Comparison of ENCODE assay signal across 13 mouse cellular contexts in genomic region chr10:79859116-79859515, GRCm38 (mm10). TPM values are rescaled to one million over a fixed set of nuclear protein-coding genes. Genes with fewer than 3 reads are reported as not detected.
DNase-seq lines count a peak whose midpoint lies in the region; ATAC-seq and TF ChIP-seq lines count a peak whose summit lies in the region.
"Had no signal": no experiment of that assay in that cellular context is flagged by ENCODE, and none has a peak within 500 bp of the region (broad histone marks: within the 10 kb centered on the region; RNA-seq: fewer than 3 reads in every experiment).

No protein-coding gene starts in this region.

- H3K9me3 ChIP-seq in kidney, embryonic 14.5 days (ENCODE audit: control insufficient read depth, low read length): no peaks in the 10 kb centered on the region
- H3K9me3 ChIP-seq in embryonic facial prominence, embryonic 14.5 days (ENCODE audit: control insufficient read depth, low read length): no peaks in the 10 kb centered on the region

- no peak overlapping the region for H3K9ac ChIP-seq in kidney, embryonic 14.5 days (ENCODE audit: low read depth, low read length)
- 0 out of 2 replicates have a peak overlapping the region, but pooled peaks have one; percentile 9 for H3K9ac ChIP-seq in embryonic facial prominence, embryonic 14.5 days (ENCODE audit: low read depth, low read length)

- WGBS in kidney, embryonic 14.5 days: 81% methylated on average over 11 of the region's 11 CpGs
- WGBS in embryonic facial prominence, embryonic 14.5 days: 75% methylated on average over 11 of the region's 11 CpGs

- peaks cover 40% of the 10 kb centered on the region for H3K4me1 ChIP-seq in kidney, embryonic 14.5 days (ENCODE audit: control insufficient read depth, insufficient read depth, low read length)
- H3K4me1 ChIP-seq in embryonic facial prominence, embryonic 14.5 days (ENCODE audit: control insufficient read depth, insufficient read depth, low read length): peaks cover 27% of the 10 kb centered on the region

- H3K27me3 ChIP-seq in kidney, embryonic 14.5 days (ENCODE audit: control insufficient read depth, insufficient read depth, low read length): no peaks in the 10 kb centered on the region
- no peaks in the 10 kb centered on the region for H3K27me3 ChIP-seq in embryonic facial prominence, embryonic 14.5 days (replicated peaks; ENCODE audit: control insufficient read depth, insufficient read depth, low read length)
- H3K27me3 ChIP-seq: CH12.LX had no signal

- TF ChIP-seq CTCF in gastrocnemius, adult 2 months (IDR thresholded peaks at IDR 0.05): no peak

- ATAC-seq in kidney, embryonic 14.5 days (ENCODE audit: low FRiP score, low TSS enrichment): no peak
- ATAC-seq in embryonic facial prominence, embryonic 14.5 days (ENCODE audit: low read depth): no peak

- peak overlapping the region; percentile 95 for H3K4me3 ChIP-seq in gastrocnemius, adult 2 months
- no peak overlapping the region for H3K4me3 ChIP-seq in kidney, embryonic 14.5 days (ENCODE audit: low read length)
- no peak overlapping the region for H3K4me3 ChIP-seq in embryonic facial prominence, embryonic 14.5 days (ENCODE audit: low read depth, low read length)

- intact Hi-C loops in gastrocnemius, adult 2 months (cut with DNase I): no loop called here

- H3K4me2 ChIP-seq in kidney, embryonic 14.5 days (replicated peaks; ENCODE audit: low read depth, low read length): no peak overlapping the region
- peak overlapping the region; percentile 99; the same call in 1 of the 2 replicates for H3K4me2 ChIP-seq in embryonic facial prominence, embryonic 14.5 days (ENCODE audit: low read depth, low read length)

- peaks cover 76% of the 10 kb centered on the region for H3K36me3 ChIP-seq in kidney, embryonic 14.5 days (ENCODE audit: control insufficient read depth, insufficient read depth, low read length)
- peaks cover 80% of the 10 kb centered on the region for H3K36me3 ChIP-seq in embryonic facial prominence, embryonic 14.5 days (ENCODE audit: control insufficient read depth, insufficient read depth, low read length)

- no peak for DNase-seq in gastrocnemius, adult 2 months
- DNase-seq in gastrocnemius, adult 18-20 months (ENCODE audit: low spot score): no peak
- peak; percentile 36 for DNase-seq in kidney, adult 11 months
- peak; percentile 32 for DNase-seq in 3T3-L1 (ENCODE audit: low read depth, low spot score)
- DNase-seq in embryonic facial prominence, embryonic 14.5 days (ENCODE audit: low spot score): no peak
- DNase-seq in embryo, embryonic 11 days: no peak
- no peak for DNase-seq in adrenal gland, adult 8-10 months

- peak overlapping the region; percentile 100; the same call in 1 of the 2 replicates for H3K27ac ChIP-seq in gastrocnemius, adult 2 months
- H3K27ac ChIP-seq in kidney, embryonic 14.5 days (ENCODE audit: low read depth, low read length): no peak overlapping the region
- no peak overlapping the region for H3K27ac ChIP-seq in embryonic facial prominence, embryonic 14.5 days (replicated peaks; ENCODE audit: low read depth, low read length)

RNA-seq across cellular contexts. Expression of gene Ptbp1, which starts 4.9 kb away (rescaled TPM):
- total RNA-seq in gastrocnemius, adult 2 months (2021): 10 to 100 TPM; 18.8 to 25.1 TPM
- total RNA-seq in gastrocnemius, adult 18-20 months (2021): 10 to 100 TPM; 12.7 to 22.7 TPM
- polyA plus RNA-seq in kidney, embryonic 14.5 days (2014; fragmentation: Nextera tagmentation; extraction: Ambion mirVana): 279 and 333 TPM in 2 replicates
- 198 and 254 TPM in 2 replicates for polyA plus RNA-seq in embryonic facial prominence, embryonic 14.5 days (2014; fragmentation: Nextera tagmentation; extraction: Ambion mirVana)
- 100 to 1,000 TPM; 249 to 275 (median 255) TPM for total RNA-seq in adrenal gland, adult 8-10 months (2022)

RNA-seq across cellular contexts. Expression of gene Prtn3, which starts 15.2 kb away (rescaled TPM):
- not detected for total RNA-seq in gastrocnemius, adult 2 months (2021)
- not detected for total RNA-seq in gastrocnemius, adult 18-20 months (2021)
- polyA plus RNA-seq in kidney, embryonic 14.5 days (2014; fragmentation: Nextera tagmentation; extraction: Ambion mirVana): 9.6 and 11.1 TPM in 2 replicates
- 4.1 and 6.7 TPM in 2 replicates for polyA plus RNA-seq in embryonic facial prominence, embryonic 14.5 days (2014; fragmentation: Nextera tagmentation; extraction: Ambion mirVana)
- total RNA-seq in adrenal gland, adult 8-10 months (2022): under 1 TPM in 1 of 4 experiments, not detected in 3; 0.35 TPM

RNA-seq across cellular contexts. Expression of gene Plppr3, which starts 15.3 kb away (rescaled TPM):
- under 1 TPM in 1 of 2 experiments, not detected in 1; 0.17 TPM for total RNA-seq in gastrocnemius, adult 2 months (2021)
- total RNA-seq in gastrocnemius, adult 18-20 months (2021): under 1 TPM; 0.11 to 0.17 TPM
- 58.8 and 59.7 TPM in 2 replicates for polyA plus RNA-seq in kidney, embryonic 14.5 days (2014; fragmentation: Nextera tagmentation; extraction: Ambion mirVana)
- polyA plus RNA-seq in embryonic facial prominence, embryonic 14.5 days (2014; fragmentation: Nextera tagmentation; extraction: Ambion mirVana): 32.4 and 50.2 TPM in 2 replicates
- total RNA-seq in adrenal gland, adult 8-10 months (2022): 1 to 10 TPM; 1.7 to 4.3 (median 3.0) TPM

RNA-seq across cellular contexts. Expression of gene Elane, which starts 26.9 kb away (rescaled TPM):
- not detected for total RNA-seq in gastrocnemius, adult 2 months (2021)
- total RNA-seq in gastrocnemius, adult 18-20 months (2021): not detected
- not detected in 2 replicates for polyA plus RNA-seq in kidney, embryonic 14.5 days (2014; fragmentation: Nextera tagmentation; extraction: Ambion mirVana)
- 0.64 and 2.0 TPM in 2 replicates for polyA plus RNA-seq in embryonic facial prominence, embryonic 14.5 days (2014; fragmentation: Nextera tagmentation; extraction: Ambion mirVana)
- total RNA-seq in adrenal gland, adult 8-10 months (2022): not detected
- total RNA-seq: CH12.LX; layer of hippocampus, postnatal 14 days had no signal

RNA-seq across cellular contexts. Expression of gene Cfd, which starts 31.5 kb away (rescaled TPM):
- total RNA-seq in gastrocnemius, adult 2 months (2021): 10 to 100 TPM; 12.9 to 77.1 TPM
- 100 to 1,000 TPM in 1 of 2 experiments, 10 to 100 TPM in 1; 46.0 to 111 TPM for total RNA-seq in gastrocnemius, adult 18-20 months (2021)
- polyA plus RNA-seq in kidney, embryonic 14.5 days (2014; fragmentation: Nextera tagmentation; extraction: Ambion mirVana): not detected in 2 replicates
- 0.22 TPM in 1 of 2 replicates, not detected in the other for polyA plus RNA-seq in embryonic facial prominence, embryonic 14.5 days (2014; fragmentation: Nextera tagmentation; extraction: Ambion mirVana)
- 1,000 to 10,000 TPM in 2 of 4 experiments, 100 to 1,000 TPM in 2; 123 to 1,857 (median 821) TPM for total RNA-seq in adrenal gland, adult 8-10 months (2022)
- total RNA-seq: CH12.LX; hematopoietic stem cell, adult 5-6 weeks; layer of hippocampus, postnatal 14 days; megakaryocyte, adult 5-6 weeks had no signal
- polyA plus RNA-seq: liver, embryonic 11.5 days had no signal

Comparison
In these comparisons a context has a peak if more than half of its experiments do, and no peak if none do; other contexts are left out.
1. DNase-seq: peak in kidney, adult 11 months (single experiment) and 3T3-L1 (single experiment); none in gastrocnemius, adult 2 months (single experiment), gastrocnemius, adult 18-20 months (single experiment), embryonic facial prominence, embryonic 14.5 days (single experiment), embryo, embryonic 11 days (single experiment) and adrenal gland, adult 8-10 months (single experiment).
2. RNA of gene Ptbp1, which starts 4.9 kb away (total RNA-seq): 249 to 275 TPM in adrenal gland, adult 8-10 months; 18.8 to 25.1 TPM in gastrocnemius, adult 2 months and 12.7 to 22.7 TPM in gastrocnemius, adult 18-20 months; every median in the first group is over 4 times any median in the second.